Mouse (Mus musculus) liver, postnatal 0 days (tissue): ENCODE results near the gene Farsa. TPM values are rescaled to one million over a fixed set of nuclear protein-coding genes. Genes with fewer than 3 reads are reported as not detected.
A peak's percentile ranks its signal among the peaks of the same experiment; 100 is the strongest.
"Not testable (repeated sequence)": the region's sequence is repeated elsewhere in the genome, so short reads cannot be mapped to it uniquely, and the experiment has no call there.

Experiments
- ATAC-seq: fragments of 200-750 bp; cut with Nextera tagmentation; 2 replicates; pipeline ENCODE4 v1.8.0; 2017; ENCODE audit warnings: mild to moderate bottlenecking, moderate library complexity
- DNase-seq: peaks from one replicate; pipeline ENCODE4 v3.0.0-alpha.2; 2016
- H3K27ac ChIP-seq: fragments of 300-500 bp; sonication (generic); 2 replicates; pipeline ENCODE4 v1.5.1; 2014; ENCODE audit warnings: antibody characterized with exemption, moderate library complexity, mild to moderate bottlenecking, low read depth
- H3K27me3 ChIP-seq: fragments of 300-500 bp; sonication (generic); 2 replicates; pipeline ENCODE4 v1.6.1; 2014; ENCODE audit warnings: low read length, control low read depth, mixed read lengths; ENCODE audit not compliant: insufficient read depth
- H3K36me3 ChIP-seq: fragments of 300-500 bp; sonication (generic); replicated peaks from 2 replicates; pipeline ENCODE4 v1.6.1; 2014; ENCODE audit warnings: mild to moderate bottlenecking, control low read depth, low read length, moderate library complexity, mixed read lengths; ENCODE audit not compliant: insufficient read depth
- H3K4me1 ChIP-seq: fragments of 300-500 bp; sonication (generic); 2 replicates; pipeline ENCODE4 v1.6.1; 2014; ENCODE audit warnings: antibody characterized with exemption, mild to moderate bottlenecking, control low read depth; ENCODE audit not compliant: insufficient read depth
- H3K4me2 ChIP-seq: fragments of 300-500 bp; sonication (generic); 2 replicates; pipeline ENCODE4 v1.6.1; 2014; ENCODE audit warnings: low read depth, mild to moderate bottlenecking, low read length, moderate library complexity, mixed read lengths
- H3K4me3 ChIP-seq: fragments of 300-500 bp; sonication (generic); 2 replicates; pipeline ENCODE4 v1.5.1; 2014; ENCODE audit warnings: low read depth, low read length
- H3K9ac ChIP-seq: fragments of 300-500 bp; sonication (generic); replicated peaks from 2 replicates; pipeline ENCODE4 v1.6.1; 2014; ENCODE audit warnings: mild to moderate bottlenecking, moderate library complexity
- H3K9me3 ChIP-seq: fragments of 300-500 bp; sonication (generic); 2 replicates; pipeline ENCODE4 v1.6.1; 2016; ENCODE audit warnings: mild to moderate bottlenecking, control low read depth, low read length, mixed read lengths
- CTCF ChIP-seq: sonication (generic); IDR thresholded peaks from 2 replicates; pipeline ENCODE4 v1.5.1; 2016; ENCODE audit warnings: antibody characterized with exemption, low read depth
- EP300 ChIP-seq: IDR thresholded peaks from 2 replicates; pipeline ENCODE4 v1.6.1; 2016; ENCODE audit warnings: antibody characterized with exemption, low read depth, mild to moderate bottlenecking
- WGBS: fragments of 180-500 bp; shearing (Covaris S2); extraction: QIAGEN DNeasy Blood & Tissue Kit; methylation state at CpG from one replicate; pipeline ENCODE4 v1.1.7; 2014; ENCODE audit not compliant: insufficient replicate concordance; 5-methylcytosine and 5-hydroxymethylcytosine counted together
- polyA plus RNA-seq: library from polyadenylated mRNA; unstranded; fragments of >200 nt; fragmentation: Nextera tagmentation; extraction: Ambion mirVana; gene quantifications from 2 replicates; pipeline ENCODE4 v1.2.1, GENCODE M21; 2015

The Farsa gene
- polyA plus RNA-seq, 1 experiment from 2014 or later, result 33.6 TPM

- no peak overlapping the region for H3K4me2 ChIP-seq
- ATAC-seq (no peak), DNase-seq (no peak)
- H3K27me3 ChIP-seq, result peaks cover 5% of the 10 kb centered on the region
- no peak overlapping the region for H3K4me3 ChIP-seq
- H3K9me3 ChIP-seq, result no peaks in the 10 kb centered on the region
- 82% methylated on average over 9 of the region's 9 CpGs for WGBS
- no peak overlapping the region for H3K27ac ChIP-seq
- H3K4me1 ChIP-seq, result peaks cover 20% of the 10 kb centered on the region
- TF ChIP-seq CTCF (no peak), EP300 (no peak)
- no peak overlapping the region for H3K9ac ChIP-seq
- H3K36me3 ChIP-seq, result peaks cover 23% of the 10 kb centered on the region
These were observed 50.2 kb downstream of the Farsa start for GRCm38 (mm10) chr8:84907037-84907436.

GRCm38 (mm10) chr8:84907493-84907892 lies 50.7 kb downstream of the Farsa start:
- DNase-seq, result no peak
- peaks cover 10% of the 10 kb centered on the region for H3K27me3 ChIP-seq
- no peak overlapping the region for H3K27ac ChIP-seq
- H3K9ac ChIP-seq, result no peak overlapping the region
- H3K4me2 ChIP-seq, result no peak overlapping the region
- H3K36me3 ChIP-seq, result peaks cover 23% of the 10 kb centered on the region
- H3K9me3 ChIP-seq, result no peaks in the 10 kb centered on the region
- 70% methylated on average over 8 of the region's 8 CpGs for WGBS
- H3K4me1 ChIP-seq, result peaks cover 21% of the 10 kb centered on the region
- no peak for ATAC-seq
- H3K4me3 ChIP-seq, result no peak overlapping the region
- TF ChIP-seq EP300, result no peak
- TF ChIP-seq CTCF, result no peak

- 0 out of 2 replicates have a peak, but pooled peaks have one; percentile 3 for TF ChIP-seq CTCF
- peaks cover 23% of the 10 kb centered on the region for H3K36me3 ChIP-seq
- not testable (repeated sequence) for DNase-seq, H3K9me3 ChIP-seq
- peak overlapping the region; percentile 72; the same call in 1 of the 2 replicates for H3K27ac ChIP-seq
- ATAC-seq, result peak; percentile 7
- WGBS, result 17% methylated on average over 6 of the region's 7 CpGs
- H3K4me2 ChIP-seq, result peak overlapping the region; percentile 95
- H3K27me3 ChIP-seq, result peaks cover 15% of the 10 kb centered on the region
- H3K9ac ChIP-seq, result peak overlapping the region; percentile 85
- H3K4me1 ChIP-seq, result peaks cover 26% of the 10 kb centered on the region
- peak overlapping the region; percentile 65 for H3K4me3 ChIP-seq
These were observed 51.2 kb downstream of the Farsa start for GRCm38 (mm10) chr8:84907979-84908378.

GRCm38 (mm10) chr8:84908421-84909161 lies 51.8 kb downstream of the Farsa start, which contains the start of gene Dnase2a:
Gene Dnase2a, plus strand, starts transcription at chr8:84908560.
- ATAC-seq (peak; percentile 93), DNase-seq (peak; percentile 97)
- Histone ChIP-seq H3K27ac (peak within 1 kb of the TSS; percentile 84), H3K4me2 (peak within 1 kb of the TSS; percentile 95), H3K9ac (peak within 1 kb of the TSS; percentile 85), H3K4me1 (peaks cover 31% of the 10 kb centered on the region), H3K36me3 (peaks cover 22% of the 10 kb centered on the region), H3K27me3 (peaks cover 16% of the 10 kb centered on the region), H3K9me3 (no peaks in the 10 kb centered on the region), H3K4me3 (peak within 1 kb of the TSS; percentile 65)
- 1% methylated on average over 45 of the region's 45 CpGs for WGBS
- TF ChIP-seq CTCF, result no peak
- 0 out of 2 replicates have a peak, but pooled peaks have one; percentile 27 for TF ChIP-seq EP300

- peak overlapping the region; percentile 84 for H3K27ac ChIP-seq
- 43% methylated on average over 20 of the region's 20 CpGs for WGBS
- H3K4me3 ChIP-seq, result peak overlapping the region; percentile 65
- no peak for DNase-seq
- peaks cover 30% of the 10 kb centered on the region for H3K4me1 ChIP-seq
- peaks cover 19% of the 10 kb centered on the region for H3K36me3 ChIP-seq
- TF ChIP-seq CTCF, result no peak
- TF ChIP-seq EP300, result no peak
- H3K9me3 ChIP-seq, result no peaks in the 10 kb centered on the region
- no peak for ATAC-seq
- H3K27me3 ChIP-seq, result peaks cover 16% of the 10 kb centered on the region
- peak overlapping the region; percentile 85 for H3K9ac ChIP-seq
- H3K4me2 ChIP-seq, result peak overlapping the region; percentile 95
These were observed 52.5 kb downstream of the Farsa start for GRCm38 (mm10) chr8:84909162-84909767.

GRCm38 (mm10) chr8:84909949-84910348 lies 53.2 kb downstream of the Farsa start:
- DNase-seq (no peak), ATAC-seq (no peak)
- peak overlapping the region; percentile 95 for H3K4me2 ChIP-seq
- H3K9me3 ChIP-seq, result no peaks in the 10 kb centered on the region
- H3K9ac ChIP-seq, result no peak overlapping the region
- H3K27ac ChIP-seq, result peak overlapping the region; percentile 84
- WGBS, result 72% methylated on average over 5 of the region's 5 CpGs
- peaks cover 12% of the 10 kb centered on the region for H3K36me3 ChIP-seq
- H3K27me3 ChIP-seq, result peaks cover 16% of the 10 kb centered on the region
- H3K4me1 ChIP-seq, result peaks cover 28% of the 10 kb centered on the region
- TF ChIP-seq CTCF (no peak), EP300 (no peak)
- H3K4me3 ChIP-seq, result peak overlapping the region; percentile 65
